Mouse (Mus musculus) thymus, postnatal 0 days (tissue): ENCODE results near the gene Foxb2. TPM values are rescaled to one million over a fixed set of nuclear protein-coding genes. Genes with fewer than 3 reads are reported as not detected.
"Not testable (repeated sequence)": the region's sequence is repeated elsewhere in the genome, so short reads cannot be mapped to it uniquely, and the experiment has no call there.

Experiments
- DNase-seq: peaks from one replicate; pipeline ENCODE4 v3.0.0-alpha.2; 2015; ENCODE audit warnings: low spot score
- polyA plus RNA-seq: library from polyadenylated mRNA; unstranded; fragments of >200 nt; fragmentation: Nextera tagmentation; extraction: Ambion mirVana; gene quantifications from 2 replicates; pipeline ENCODE4 v1.2.1, GENCODE M21; 2015

The Foxb2 gene
- polyA plus RNA-seq: 0.14 TPM in 1 of 2 replicates, not detected in the other

- no peak for DNase-seq
Observed at GRCm38 (mm10) chr19:16873221-16873861, at the start of gene Foxb2. TSS of gene Foxb2 (minus strand) at chr19:16873805.

- no peak for DNase-seq
Observed at GRCm38 (mm10) chr19:16911507-16911906, 37.9 kb upstream of the Foxb2 start.

GRCm38 (mm10) chr19:16903106-16903505, 29.5 kb upstream of the Foxb2 start:
- no peak for DNase-seq

- no peak for DNase-seq
Observed at GRCm38 (mm10) chr19:16899716-16900115, 26.1 kb upstream of the Foxb2 start.

GRCm38 (mm10) chr19:16898576-16898975, 25.0 kb upstream of the Foxb2 start:
- DNase-seq: no peak

- DNase-seq: no peak
Observed at GRCm38 (mm10) chr19:16876458-16876770, 2.8 kb upstream of the Foxb2 start.

GRCm38 (mm10) chr19:16875631-16876457, 2.2 kb upstream of the Foxb2 start:
- DNase-seq: no peak

- no peak for DNase-seq
Observed at GRCm38 (mm10) chr19:16874991-16875540, 1.5 kb upstream of the Foxb2 start.

GRCm38 (mm10) chr19:16873942-16874861, 597 bp upstream of the Foxb2 start:
- no peak for DNase-seq

GRCm38 (mm10) chr19:16872331-16873180, 1.0 kb downstream of the Foxb2 start:
- no peak for DNase-seq

- no peak for DNase-seq
Observed at GRCm38 (mm10) chr19:16871192-16871760, 2.3 kb downstream of the Foxb2 start.

GRCm38 (mm10) chr19:16870501-16871191, 3.0 kb downstream of the Foxb2 start:
- DNase-seq: no peak

GRCm38 (mm10) chr19:16868534-16868933, 5.1 kb downstream of the Foxb2 start:
- DNase-seq: no peak

- DNase-seq: no peak
Observed at GRCm38 (mm10) chr19:16858646-16859045, 15.0 kb downstream of the Foxb2 start.

GRCm38 (mm10) chr19:16856752-16857151, 16.9 kb downstream of the Foxb2 start:
- no peak for DNase-seq

- DNase-seq: not testable (repeated sequence)
Observed at GRCm38 (mm10) chr19:16844091-16844490, 29.5 kb downstream of the Foxb2 start.

GRCm38 (mm10) chr19:16841516-16842249, 31.9 kb downstream of the Foxb2 start:
- DNase-seq: no peak

- no peak for DNase-seq
Observed at GRCm38 (mm10) chr19:16841001-16841400, 32.6 kb downstream of the Foxb2 start.

GRCm38 (mm10) chr19:16827657-16828056, 45.9 kb downstream of the Foxb2 start:
- no peak for DNase-seq
